Mouse (Mus musculus) leukemia stem cell, adult 10-12 weeks (primary cell): Measurements from ENCODE around the gene P2ry13. TPM values are rescaled to one million over a fixed set of nuclear protein-coding genes. Genes with fewer than 3 reads are reported as not detected.

ENCODE experiments used
- polyA plus RNA-seq: library from polyadenylated mRNA; stranded (reverse); fragments of >175 nt; gene quantifications from 2 replicates; pipeline ENCODE4 v1.2.3, GENCODE M21; 2012; ENCODE audit warnings: low replicate concordance

P2ry13 gene
- 0.16 and 0.38 TPM in 2 replicates for polyA plus RNA-seq

DNA sequence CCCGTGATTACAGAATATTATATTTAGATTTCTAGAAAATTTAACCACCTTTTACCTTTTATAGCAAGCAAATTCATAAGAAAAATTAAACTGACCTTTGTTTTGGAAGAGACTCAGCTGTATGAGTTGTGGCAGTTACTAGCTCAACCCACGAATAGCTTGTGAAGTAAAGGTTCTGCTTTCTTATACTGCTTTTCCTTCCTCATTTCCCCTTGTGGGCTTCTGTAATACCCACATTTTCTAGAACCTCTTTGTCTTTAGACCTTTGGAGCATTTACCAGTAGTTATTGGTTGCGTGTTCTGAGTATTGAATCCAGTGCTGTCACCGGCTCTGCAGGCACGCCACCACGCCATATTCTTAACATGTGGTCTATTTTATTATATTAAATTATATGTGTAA, at the start of gene P2ry13:
TSS of gene P2ry13 (minus strand) at position 156 of the 400 bp plus-strand sequence.

DNA sequence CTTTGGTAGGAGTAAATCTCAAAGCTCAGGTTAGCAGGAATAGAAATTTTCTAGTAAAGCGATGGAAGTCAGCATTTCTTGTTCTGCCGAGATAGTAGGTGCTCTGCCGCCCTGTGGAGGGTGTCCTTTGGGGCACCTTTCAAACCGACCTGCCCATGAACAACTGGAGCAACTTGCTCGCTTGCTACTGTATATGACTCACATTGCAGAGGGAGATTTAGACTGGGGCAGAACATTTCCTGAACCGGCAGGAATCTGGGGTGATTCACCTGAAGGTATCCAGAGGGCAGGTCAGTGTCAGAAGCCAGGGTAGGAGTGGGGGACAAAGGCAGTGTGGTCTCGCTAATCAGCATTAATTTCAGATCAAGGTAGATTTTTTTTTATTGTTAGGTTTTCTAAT, 15.7 kb downstream of the P2ry13 start, which contains the start of gene Gpr87:
TSS of gene Gpr87 (minus strand) at position 167 of the 400 bp plus-strand sequence.

Other genes starting within 250 kb of the P2ry13 start
- gene Med12l, start 205.1 kb downstream of the P2ry13 start, polyA plus RNA-seq: 0.21 and 0.35 TPM in 2 replicates
- gene Gpr171, start 109.1 kb downstream of the P2ry13 start, polyA plus RNA-seq: 4.1 and 10.1 TPM in 2 replicates
- gene P2ry14, start 57.3 kb downstream of the P2ry13 start, polyA plus RNA-seq: 0.19 and 1.4 TPM in 2 replicates
- gene Gpr87, start 15.8 kb downstream of the P2ry13 start, polyA plus RNA-seq: not detected in 2 replicates
- 0.14 and 1.3 TPM in 2 replicates for gene P2ry12, start 52.0 kb upstream of the P2ry13 start, polyA plus RNA-seq
- gene Igsf10, start 133.5 kb upstream of the P2ry13 start, polyA plus RNA-seq: 0.02 TPM in 2 replicates